ENCODE assay signal across 18 mouse cellular contexts in the genomic region with DNA sequence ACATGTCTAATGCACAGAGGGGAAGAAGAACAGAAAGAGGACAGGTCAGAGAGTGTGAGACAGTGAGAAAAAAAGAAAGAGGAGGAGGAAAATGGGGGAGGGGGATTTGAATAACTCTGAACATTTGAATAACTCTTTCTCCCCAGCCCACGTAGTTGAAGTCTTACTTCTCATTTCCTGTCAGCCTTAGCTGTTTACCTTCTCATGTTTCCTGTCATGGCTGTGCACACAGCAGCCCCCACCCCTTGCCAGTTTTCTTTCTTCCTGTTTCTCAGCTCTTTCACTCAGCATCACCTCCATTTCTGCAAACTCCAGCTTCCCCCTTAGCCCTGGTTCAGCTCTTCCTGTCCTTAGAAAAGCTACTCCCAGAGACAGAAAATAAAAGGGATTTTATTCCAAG. TPM values are rescaled to one million over a fixed set of nuclear protein-coding genes. Genes with fewer than 3 reads are reported as not detected.
DNase-seq lines count a peak whose midpoint lies in the region; ATAC-seq lines count a peak whose summit lies in the region.
"Had no signal": no experiment of that assay in that cellular context is flagged by ENCODE, and none has a peak within 500 bp of the region (broad histone marks: within the 10 kb centered on the region; RNA-seq: fewer than 3 reads in every experiment).

No protein-coding gene starts in this region.

- no peak overlapping the region for H3K4me2 ChIP-seq in embryonic facial prominence, embryonic 11.5 days (ENCODE audit: low read depth, low read length)
- H3K4me2 ChIP-seq in lung, embryonic 16.5 days (ENCODE audit: low read depth, low read length), result no peak overlapping the region
- no peak overlapping the region for H3K4me2 ChIP-seq in intestine, embryonic 15.5 days (replicated peaks)
- H3K4me2 ChIP-seq: hindbrain, embryonic 14.5 days; midbrain, embryonic 13.5 days; neural tube, embryonic 12.5 days; stomach, embryonic 15.5 days had no signal

- H3K4me1 ChIP-seq in embryonic facial prominence, embryonic 11.5 days (ENCODE audit: control insufficient read depth, insufficient read depth, low read length), result no peaks in the 10 kb centered on the region
- H3K4me1 ChIP-seq in embryonic facial prominence, embryonic 10.5 days, result peaks cover 8% of the 10 kb centered on the region; the same call in 1 of the 2 replicates
- H3K4me1 ChIP-seq in lung, embryonic 16.5 days (replicated peaks; ENCODE audit: control insufficient read depth, insufficient read depth, low read length), result no peaks in the 10 kb centered on the region
- H3K4me1 ChIP-seq in intestine, embryonic 15.5 days (replicated peaks), result no peaks in the 10 kb centered on the region
- H3K4me1 ChIP-seq: midbrain, embryonic 13.5 days; neural tube, embryonic 12.5 days; stomach, embryonic 15.5 days had no signal

- 5% methylated on average over 1 of the region's 1 CpGs for WGBS in embryonic facial prominence, embryonic 11.5 days
- 21% methylated on average over 1 of the region's 1 CpGs for WGBS in embryonic facial prominence, embryonic 10.5 days
- WGBS in lung, embryonic 16.5 days, result 0% methylated on average over 1 of the region's 1 CpGs
- whole genome bisulfite sequencing in intestine, embryonic 15.5 days, result 10% methylated on average over 1 of the region's 1 CpGs

- no peaks in the 10 kb centered on the region for H3K9me3 ChIP-seq in embryonic facial prominence, embryonic 11.5 days (replicated peaks; ENCODE audit: control insufficient read depth, low read length)
- no peaks in the 10 kb centered on the region for H3K9me3 ChIP-seq in embryonic facial prominence, embryonic 10.5 days
- H3K9me3 ChIP-seq in lung, embryonic 16.5 days (ENCODE audit: control insufficient read depth, low read length), result no peaks in the 10 kb centered on the region
- no peaks in the 10 kb centered on the region for H3K9me3 ChIP-seq in intestine, embryonic 15.5 days
- H3K9me3 ChIP-seq: midbrain, embryonic 13.5 days; neural tube, embryonic 12.5 days; stomach, embryonic 15.5 days had no signal

- no peak overlapping the region for H3K9ac ChIP-seq in embryonic facial prominence, embryonic 11.5 days (replicated peaks; ENCODE audit: low read length)
- no peak overlapping the region for H3K9ac ChIP-seq in lung, embryonic 16.5 days (ENCODE audit: low read length)
- H3K9ac ChIP-seq in intestine, embryonic 15.5 days, result no peak overlapping the region
- H3K9ac ChIP-seq: hindbrain, embryonic 14.5 days; liver, embryonic 14.5 days; midbrain, embryonic 13.5 days; neural tube, embryonic 12.5 days; stomach, embryonic 15.5 days had no signal

- no peaks in the 10 kb centered on the region for H3K36me3 ChIP-seq in embryonic facial prominence, embryonic 11.5 days (replicated peaks; ENCODE audit: control insufficient read depth, insufficient read depth, low read depth, low read length)
- no peaks in the 10 kb centered on the region for H3K36me3 ChIP-seq in embryonic facial prominence, embryonic 10.5 days (replicated peaks)
- H3K36me3 ChIP-seq in lung, embryonic 16.5 days (ENCODE audit: control insufficient read depth, insufficient read depth, low read length), result no peaks in the 10 kb centered on the region
- no peaks in the 10 kb centered on the region for H3K36me3 ChIP-seq in intestine, embryonic 15.5 days
- H3K36me3 ChIP-seq: midbrain, embryonic 13.5 days; neural tube, embryonic 12.5 days; stomach, embryonic 15.5 days had no signal

- no peaks in the 10 kb centered on the region for H3K27me3 ChIP-seq in embryonic facial prominence, embryonic 11.5 days (ENCODE audit: control insufficient read depth, insufficient read depth, low read length)
- no peaks in the 10 kb centered on the region for H3K27me3 ChIP-seq in embryonic facial prominence, embryonic 10.5 days (replicated peaks; ENCODE audit: low read depth, poor library complexity, severe bottlenecking)
- no peaks in the 10 kb centered on the region for H3K27me3 ChIP-seq in lung, embryonic 16.5 days (ENCODE audit: control insufficient read depth, insufficient read depth, low read depth, low read length)
- H3K27me3 ChIP-seq in intestine, embryonic 15.5 days (replicated peaks), result no peaks in the 10 kb centered on the region
- H3K27me3 ChIP-seq: midbrain, embryonic 13.5 days; neural tube, embryonic 12.5 days; stomach, embryonic 15.5 days had no signal

- no peak overlapping the region for H3K27ac ChIP-seq in embryonic facial prominence, embryonic 11.5 days (replicated peaks; ENCODE audit: low read depth, low read length)
- H3K27ac ChIP-seq in embryonic facial prominence, embryonic 10.5 days (replicated peaks), result no peak overlapping the region
- no peak overlapping the region for H3K27ac ChIP-seq in lung, embryonic 16.5 days (ENCODE audit: low read length)
- H3K27ac ChIP-seq in intestine, embryonic 15.5 days, result no peak overlapping the region
- H3K27ac ChIP-seq: hindbrain, embryonic 14.5 days; liver, embryonic 14.5 days; midbrain, embryonic 13.5 days; neural tube, embryonic 12.5 days; stomach, embryonic 15.5 days had no signal

- no peak overlapping the region for H3K4me3 ChIP-seq in embryonic facial prominence, embryonic 11.5 days (ENCODE audit: low read depth, low read length)
- no peak overlapping the region for H3K4me3 ChIP-seq in embryonic facial prominence, embryonic 10.5 days
- no peak overlapping the region for H3K4me3 ChIP-seq in lung, embryonic 16.5 days (ENCODE audit: low read length)
- no peak overlapping the region for H3K4me3 ChIP-seq in intestine, embryonic 15.5 days (replicated peaks)
- H3K4me3 ChIP-seq: midbrain, embryonic 13.5 days; neural tube, embryonic 12.5 days; stomach, embryonic 15.5 days had no signal

- ATAC-seq in embryonic facial prominence, embryonic 11.5 days (replicated peaks; ENCODE audit: insufficient number of reproducible peaks, low FRiP score, low TSS enrichment, low read depth), result no peak
- ATAC-seq in lung, embryonic 16.5 days (ENCODE audit: low read depth), result 0 out of 2 replicates have a peak, but pooled peaks have one; percentile 38
- peak; percentile 73 for ATAC-seq in megakaryocyte progenitor cell, adult 5-6 weeks (replicated peaks; ENCODE audit: poor library complexity)
- no peak for ATAC-seq in intestine, embryonic 15.5 days
- ATAC-seq: midbrain, embryonic 13.5 days had no signal

- peak; percentile 16 for DNase-seq in embryonic facial prominence, embryonic 11.5 days (ENCODE audit: low spot score)
- no peak for DNase-seq in embryonic facial prominence, embryonic 10.5 days (ENCODE audit: low spot score)
- DNase-seq in lung, postnatal 4 days, result no peak
- peak; percentile 62 for DNase-seq in thymus, postnatal 25 days
- DNase-seq in frontal cortex, adult 2 months (ENCODE audit: extremely low spot score in 1 of 2, low spot score in 1 of 2), result no peak
- DNase-seq: adrenal gland, adult 2 months; kidney, postnatal 4 days; right cerebral cortex, adult 18-20 months had no signal

RNA-seq across cellular contexts. Expression of gene Izumo1r, which starts 22.8 kb away (rescaled TPM):
- 0.27 TPM in 1 of 2 replicates, not detected in the other for polyA plus RNA-seq in embryonic facial prominence, embryonic 11.5 days (2014; fragmentation: Nextera tagmentation; extraction: Ambion mirVana)
- polyA plus RNA-seq in embryonic facial prominence, embryonic 10.5 days (2016; fragmentation: Nextera tagmentation; extraction: Ambion mirVana), result 0.15 TPM in 1 of 2 replicates, not detected in the other
- 0.54 and 1.2 TPM in 2 replicates for polyA plus RNA-seq in lung, embryonic 16.5 days (2015; fragmentation: Nextera tagmentation; extraction: Ambion mirVana)
- total RNA-seq in megakaryocyte progenitor cell, adult 5-6 weeks (2015), result not detected in 2 replicates
- not detected in 2 replicates for total RNA-seq in megakaryocyte progenitor cell, adult 5-6 weeks (2017)
- polyA plus RNA-seq in frontal cortex, adult 2 months (2012; rRNA removed), result not detected in 2 replicates
- not detected in 2 replicates for polyA plus RNA-seq in intestine, embryonic 15.5 days (2015; fragmentation: Nextera tagmentation; extraction: Ambion mirVana)
- total RNA-seq: adrenal gland, adult 2 months; left cerebral cortex, adult 8-10 months had no signal
- polyA plus RNA-seq: cortical plate, adult 2 months; hindbrain, embryonic 14.5 days; liver, embryonic 14.5 days; midbrain, embryonic 13.5 days; neural tube, embryonic 12.5 days; stomach, embryonic 15.5 days had no signal

Comparison
In these comparisons a context has a peak if more than half of its experiments do, and no peak if none do; other contexts are left out.
1. DNase-seq: peak in embryonic facial prominence, embryonic 11.5 days (single experiment) and thymus, postnatal 25 days (single experiment); none in embryonic facial prominence, embryonic 10.5 days (single experiment), lung, postnatal 4 days (0 of 2) and frontal cortex, adult 2 months (0 of 2).
2. ATAC-seq: peak in lung, embryonic 16.5 days (single experiment) and megakaryocyte progenitor cell, adult 5-6 weeks (single experiment); none in embryonic facial prominence, embryonic 11.5 days (single experiment) and intestine, embryonic 15.5 days (single experiment).